Mouse (Mus musculus): Measurements from ENCODE around the gene Pglyrp2. TPM values are rescaled to one million over a fixed set of nuclear protein-coding genes. Genes with fewer than 3 reads are reported as not detected.

Pglyrp2 gene
- polyA plus RNA-seq, 1 experiment: 3.5 TPM

GRCm38 (mm10) chr17:32450844-32451537, 27.0 kb upstream of the Pglyrp2 start:
- TF ChIP-seq POLR2A (IDR thresholded peaks at IDR 0.05; ENCODE audit: low read depth, low read length) (no peak), CTCF (conservative IDR thresholded peaks at IDR 0.05; ENCODE audit: insufficient read depth, insufficient read length, low read depth, low read length) (no peak)
- Histone ChIP-seq H3K36me3 (ENCODE audit: control insufficient read depth, insufficient read depth, low read length) (no peaks in the 10 kb centered on the region), H3K4me3 (ENCODE audit: insufficient read depth, low read depth, low read length) (no peak overlapping the region), H3K4me1 (ENCODE audit: control insufficient read depth, insufficient read depth, low read length) (no peaks in the 10 kb centered on the region), H3K27me3 (replicated peaks; ENCODE audit: control insufficient read depth, insufficient read depth, low read length) (peaks cover 2% of the 10 kb centered on the region; the same call in 1 of the 2 replicates), H3K27ac (ENCODE audit: insufficient read depth, low read depth, low read length) (no peak overlapping the region)
- no peak for DNase-seq
- WGBS: 15% methylated on average over 2 of the region's 2 CpGs

- Histone ChIP-seq H3K27ac (ENCODE audit: insufficient read depth, low read depth, low read length) (no peak overlapping the region), H3K27me3 (replicated peaks; ENCODE audit: control insufficient read depth, insufficient read depth, low read length) (peaks cover 2% of the 10 kb centered on the region; the same call in 1 of the 2 replicates), H3K36me3 (ENCODE audit: control insufficient read depth, insufficient read depth, low read length) (no peaks in the 10 kb centered on the region), H3K4me3 (ENCODE audit: insufficient read depth, low read depth, low read length) (no peak overlapping the region), H3K4me1 (ENCODE audit: control insufficient read depth, insufficient read depth, low read length) (no peaks in the 10 kb centered on the region)
- DNase-seq: no peak
- WGBS: 100% methylated on average over 1 of the region's 1 CpGs
- 0 out of 2 replicates have a peak, but pooled peaks have one; percentile 9 for TF ChIP-seq CTCF (conservative IDR thresholded peaks at IDR 0.05; ENCODE audit: insufficient read depth, insufficient read length, low read depth, low read length)
- TF ChIP-seq POLR2A (IDR thresholded peaks at IDR 0.05; ENCODE audit: low read depth, low read length): no peak
These were observed 25.1 kb upstream of the Pglyrp2 start for GRCm38 (mm10) chr17:32449042-32449441.

DNA sequence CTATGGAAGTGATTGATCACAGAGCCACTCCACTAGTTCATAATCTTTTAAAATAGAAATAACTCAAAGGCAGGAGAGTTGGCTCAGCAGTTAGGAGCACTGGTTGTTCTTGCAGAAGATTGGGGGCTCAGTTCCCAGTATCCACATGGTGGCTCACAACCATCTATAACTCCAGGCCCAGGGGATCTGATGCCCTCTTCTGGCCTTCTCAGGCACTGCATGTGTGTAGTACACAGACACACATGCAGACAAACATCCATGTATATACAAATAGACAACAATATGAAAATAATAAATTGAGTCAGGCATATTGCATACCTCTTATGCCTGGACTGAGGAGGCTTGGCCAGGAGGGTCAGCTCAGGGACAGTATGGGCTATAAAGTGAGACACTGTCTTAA, 23.2 kb upstream of the Pglyrp2 start:
- TF ChIP-seq CTCF (conservative IDR thresholded peaks at IDR 0.05; ENCODE audit: insufficient read depth, insufficient read length, low read depth, low read length) (no peak), POLR2A (IDR thresholded peaks at IDR 0.05; ENCODE audit: low read depth, low read length) (no peak)
- Histone ChIP-seq H3K27me3 (replicated peaks; ENCODE audit: control insufficient read depth, insufficient read depth, low read length) (no peaks in the 10 kb centered on the region), H3K4me3 (ENCODE audit: insufficient read depth, low read depth, low read length) (no peak overlapping the region), H3K4me1 (ENCODE audit: control insufficient read depth, insufficient read depth, low read length) (no peaks in the 10 kb centered on the region), H3K36me3 (ENCODE audit: control insufficient read depth, insufficient read depth, low read length) (no peaks in the 10 kb centered on the region), H3K27ac (ENCODE audit: insufficient read depth, low read depth, low read length) (no peak overlapping the region)
- DNase-seq: no peak

- DNase-seq: no peak
- WGBS: 78% methylated on average over 5 of the region's 5 CpGs
- no peak overlapping the region for H3K27ac ChIP-seq (ENCODE audit: insufficient read depth, low read depth, low read length)
These were observed 21.0 kb upstream of the Pglyrp2 start for GRCm38 (mm10) chr17:32445016-32445415.

DNA sequence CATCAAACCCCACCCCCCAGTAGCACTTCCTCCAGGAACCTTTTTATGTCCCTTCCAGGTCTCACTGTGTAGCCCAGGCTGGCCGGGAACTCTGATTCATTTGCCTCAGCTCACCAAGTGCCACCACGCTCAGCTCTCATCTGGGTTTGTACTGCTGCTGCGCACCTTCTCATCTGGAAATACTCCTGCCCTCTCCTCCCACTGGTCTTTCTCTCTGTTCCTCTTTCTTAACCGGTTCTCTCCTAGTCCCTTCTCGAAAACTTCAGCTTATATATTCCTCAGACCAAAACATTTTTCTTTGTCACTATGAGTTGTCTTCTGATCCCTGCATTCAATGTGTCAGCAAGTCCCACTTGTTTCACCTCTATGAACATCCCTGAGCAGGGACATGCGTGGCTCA, 19.3 kb upstream of the Pglyrp2 start:
- 76% methylated on average over 6 of the region's 6 CpGs for WGBS
- H3K27ac ChIP-seq (ENCODE audit: insufficient read depth, low read depth, low read length): no peak overlapping the region
- H3K27me3 ChIP-seq (replicated peaks; ENCODE audit: control insufficient read depth, insufficient read depth, low read length): no peaks in the 10 kb centered on the region
- no peaks in the 10 kb centered on the region for H3K4me1 ChIP-seq (ENCODE audit: control insufficient read depth, insufficient read depth, low read length)
- no peak overlapping the region for H3K4me3 ChIP-seq (ENCODE audit: insufficient read depth, low read depth, low read length)
- TF ChIP-seq POLR2A (IDR thresholded peaks at IDR 0.05; ENCODE audit: low read depth, low read length): no peak
- TF ChIP-seq CTCF (conservative IDR thresholded peaks at IDR 0.05; ENCODE audit: insufficient read depth, insufficient read length, low read depth, low read length): no peak
- DNase-seq: no peak
- no peaks in the 10 kb centered on the region for H3K36me3 ChIP-seq (ENCODE audit: control insufficient read depth, insufficient read depth, low read length)

More at GRCm38 (mm10) chr17:32445016-32445415, 21.0 kb upstream of the Pglyrp2 start:
- H3K27me3 ChIP-seq (replicated peaks; ENCODE audit: control insufficient read depth, insufficient read depth, low read length): no peaks in the 10 kb centered on the region
- no peaks in the 10 kb centered on the region for H3K4me1 ChIP-seq (ENCODE audit: control insufficient read depth, insufficient read depth, low read length)
- H3K4me3 ChIP-seq (ENCODE audit: insufficient read depth, low read depth, low read length): no peak overlapping the region
- TF ChIP-seq POLR2A (IDR thresholded peaks at IDR 0.05; ENCODE audit: low read depth, low read length) (no peak), CTCF (conservative IDR thresholded peaks at IDR 0.05; ENCODE audit: insufficient read depth, insufficient read length, low read depth, low read length) (no peak)
- H3K36me3 ChIP-seq (ENCODE audit: control insufficient read depth, insufficient read depth, low read length): no peaks in the 10 kb centered on the region

GRCm38 (mm10) chr17:32437106-32437505, 13.1 kb upstream of the Pglyrp2 start:
- no peaks in the 10 kb centered on the region for H3K27me3 ChIP-seq (replicated peaks; ENCODE audit: control insufficient read depth, insufficient read depth, low read length)
- DNase-seq: no peak
- no peaks in the 10 kb centered on the region for H3K36me3 ChIP-seq (ENCODE audit: control insufficient read depth, insufficient read depth, low read length)
- no peak overlapping the region for H3K4me3 ChIP-seq (ENCODE audit: insufficient read depth, low read depth, low read length)
- no peak overlapping the region for H3K27ac ChIP-seq (ENCODE audit: insufficient read depth, low read depth, low read length)
- WGBS: 87% methylated on average over 4 of the region's 4 CpGs
- H3K4me1 ChIP-seq (ENCODE audit: control insufficient read depth, insufficient read depth, low read length): no peaks in the 10 kb centered on the region
- TF ChIP-seq CTCF (conservative IDR thresholded peaks at IDR 0.05; ENCODE audit: insufficient read depth, insufficient read length, low read depth, low read length) (no peak), POLR2A (IDR thresholded peaks at IDR 0.05; ENCODE audit: low read depth, low read length) (no peak)

DNA sequence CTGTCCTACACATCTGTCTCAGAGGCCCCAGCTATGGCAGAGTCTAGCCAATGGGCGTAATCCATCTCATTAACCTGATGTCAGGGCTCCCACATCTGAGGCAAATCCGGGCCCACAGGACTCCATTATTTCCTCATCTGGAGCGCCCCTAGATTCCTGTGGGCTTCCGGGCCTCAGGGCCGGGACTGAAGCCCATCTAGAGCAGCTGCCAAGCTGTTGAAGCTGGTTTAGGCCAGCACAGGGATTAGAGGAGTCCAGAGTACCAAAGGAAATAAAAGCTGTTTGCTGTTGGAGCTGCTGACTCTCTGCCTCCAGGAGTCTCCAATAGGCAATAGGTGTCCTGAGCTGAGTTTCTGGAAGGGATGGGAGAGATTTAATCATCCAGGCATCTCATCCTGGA, 11.2 kb upstream of the Pglyrp2 start:
- 49% methylated on average over 5 of the region's 5 CpGs for WGBS
- no peaks in the 10 kb centered on the region for H3K4me1 ChIP-seq (ENCODE audit: control insufficient read depth, insufficient read depth, low read length)

More for the DNA sequence above, 11.2 kb upstream of the Pglyrp2 start:
- H3K36me3 ChIP-seq (ENCODE audit: control insufficient read depth, insufficient read depth, low read length): no peaks in the 10 kb centered on the region
- peak; percentile 22 for DNase-seq
- no peak overlapping the region for H3K4me3 ChIP-seq (ENCODE audit: insufficient read depth, low read depth, low read length)
- H3K27me3 ChIP-seq (replicated peaks; ENCODE audit: control insufficient read depth, insufficient read depth, low read length): no peaks in the 10 kb centered on the region
- TF ChIP-seq POLR2A (IDR thresholded peaks at IDR 0.05; ENCODE audit: low read depth, low read length) (no peak), CTCF (conservative IDR thresholded peaks at IDR 0.05; ENCODE audit: insufficient read depth, insufficient read length, low read depth, low read length) (no peak)
- H3K27ac ChIP-seq (ENCODE audit: insufficient read depth, low read depth, low read length): no peak overlapping the region
